Mouse (Mus musculus) left cerebral cortex, adult 2 months (tissue): Measurements from ENCODE around the gene Strbp. TPM values are rescaled to one million over a fixed set of nuclear protein-coding genes. Genes with fewer than 3 reads are reported as not detected.

Experiments
- DNase-seq, 2 experiments: peaks; one replicate each; pipeline ENCODE4 v3.0.0; 2021 to 2022; ENCODE audit warnings: low spot score in 2 of 2, mixed read lengths in 1 of 2; ENCODE audit errors: extremely low spot score in 1 of 2
- H3K27ac ChIP-seq: fragments of 200-600 bp; 2 replicates; pipeline ENCODE4 v1.8.1; 2022
- H3K4me3 ChIP-seq: fragments of 200-600 bp; 2 replicates; pipeline ENCODE4 v1.8.1; 2022
- CTCF ChIP-seq: fragments of 200-600 bp; IDR thresholded peaks from 2 replicates; pipeline ENCODE4 v1.8.1; 2022; ENCODE audit warnings: antibody characterized with exemption, mild to moderate bottlenecking, moderate library complexity
- intact Hi-C: fragments of 180-260 bp; cut with DNase I; formaldehyde crosslinking; loops from one replicate; pipeline ENCODE4 v1.15.1; 2025
- long read RNA-seq, 2 experiments: library from polyadenylated mRNA; stranded (forward); transcript quantifications; one replicate each; pipeline ENCODE4 v2.0.0; 2021; ENCODE audit warnings: borderline mapping rate in 2 of 2
- total RNA-seq, 2 experiments: library from RNA; stranded (reverse); gene quantifications; 2 replicates each; pipeline ENCODE4 v1.2.3; 2021

Strbp gene
- total RNA-seq = 100 to 1,000 TPM; 292 to 322 TPM
- long read RNA-seq, experiment 1, full-length matches to known transcripts = 64 of 120 reads
- long read RNA-seq, experiment 1, partial matches to known transcripts = 3 of 120 reads
- long read RNA-seq, experiment 1, other reads (novel, unspliced or antisense) = 53 of 120 reads
- long read RNA-seq, experiment 2, transcript Strbp-202 (18 exons, 3,144 nt) = major isoform, 38 of 84 reads
- long read RNA-seq, experiment 2, partial matches to known transcripts = 2 of 84 reads
- long read RNA-seq, experiment 2, other reads (novel, unspliced or antisense) = 44 of 84 reads

DNA sequence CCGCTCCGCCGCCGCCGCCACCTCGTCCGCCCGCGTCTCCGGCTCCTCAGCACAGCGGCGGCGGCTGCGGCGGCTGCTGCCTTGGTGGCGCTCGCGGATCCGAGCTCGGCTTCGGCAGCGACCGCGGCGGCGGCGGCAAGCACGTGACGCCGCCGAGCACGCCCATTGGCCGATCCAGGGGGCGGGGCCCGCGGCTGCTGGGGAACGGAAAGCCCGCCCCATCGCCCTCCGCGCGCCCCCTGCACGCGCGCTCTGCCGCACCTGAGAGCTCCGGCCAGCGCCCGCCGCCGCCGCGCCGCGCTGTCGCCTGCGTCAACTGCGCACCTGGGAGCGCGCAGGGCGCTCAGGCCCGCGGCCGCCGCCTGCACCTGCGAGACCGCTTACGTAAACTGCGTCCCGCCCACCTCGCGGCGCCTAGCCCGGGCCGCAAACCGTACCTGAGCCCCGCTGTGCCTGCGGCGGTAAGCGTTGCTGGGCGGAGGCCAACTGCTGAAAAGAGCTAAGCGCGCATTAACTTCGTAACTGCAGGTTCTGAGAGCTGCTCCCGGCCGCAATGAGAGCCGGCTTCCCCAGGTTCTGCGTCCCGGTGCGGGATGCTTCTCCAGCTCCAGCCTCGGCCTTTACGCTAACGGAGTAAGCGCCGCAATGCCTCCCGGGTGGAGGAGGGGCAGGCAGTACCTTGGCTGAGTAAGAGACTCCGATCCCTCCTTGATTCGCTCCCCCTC, at the start of gene Strbp:
Gene Strbp, minus strand, starts transcription at position 630 of the 725 bp plus-strand sequence.
- Histone ChIP-seq H3K4me3 (peak within 1 kb of the TSS; percentile 77), H3K27ac (peak within 1 kb of the TSS; percentile 98)
- TF ChIP-seq CTCF = no peak
- peak; percentile 96 for DNase-seq
- intact Hi-C loops = loop anchor here (1.0 kb wide), 1 partner anchor 62 kb away; no protein-coding TSS in a partner anchor

DNA sequence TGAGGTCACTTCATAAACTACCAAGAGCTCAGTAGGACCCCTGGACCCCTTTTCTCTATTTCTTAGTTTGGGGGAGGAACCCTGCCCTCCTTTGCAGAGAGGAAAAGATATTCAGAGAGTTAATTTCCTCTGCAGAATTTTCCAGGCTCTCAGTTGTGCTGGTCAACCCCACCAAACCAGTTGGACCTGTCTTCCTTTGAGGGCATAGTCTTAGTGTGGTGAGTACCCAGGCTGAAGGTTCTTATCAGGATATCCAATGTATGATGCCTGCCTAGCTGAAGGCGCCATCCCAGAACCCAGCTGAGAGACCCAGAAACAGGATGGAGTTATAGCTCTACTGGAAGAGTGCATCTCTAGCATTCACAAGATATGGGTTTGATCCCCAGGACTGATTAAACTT, 47.5 kb upstream of the Strbp start:
- intact Hi-C loops = no loop called here
- H3K27ac ChIP-seq = no peak overlapping the region
- DNase-seq = no peak

GRCm38 (mm10) chr2:37749323-37749722, 45.7 kb upstream of the Strbp start:
- Histone ChIP-seq H3K4me3 (no peak overlapping the region), H3K27ac (no peak overlapping the region)
- TF ChIP-seq CTCF = no peak
- intact Hi-C loops = no loop called here
- no peak for DNase-seq

More for the DNA sequence above, 47.5 kb upstream of the Strbp start:
- H3K4me3 ChIP-seq = no peak overlapping the region
- TF ChIP-seq CTCF = no peak

DNA sequence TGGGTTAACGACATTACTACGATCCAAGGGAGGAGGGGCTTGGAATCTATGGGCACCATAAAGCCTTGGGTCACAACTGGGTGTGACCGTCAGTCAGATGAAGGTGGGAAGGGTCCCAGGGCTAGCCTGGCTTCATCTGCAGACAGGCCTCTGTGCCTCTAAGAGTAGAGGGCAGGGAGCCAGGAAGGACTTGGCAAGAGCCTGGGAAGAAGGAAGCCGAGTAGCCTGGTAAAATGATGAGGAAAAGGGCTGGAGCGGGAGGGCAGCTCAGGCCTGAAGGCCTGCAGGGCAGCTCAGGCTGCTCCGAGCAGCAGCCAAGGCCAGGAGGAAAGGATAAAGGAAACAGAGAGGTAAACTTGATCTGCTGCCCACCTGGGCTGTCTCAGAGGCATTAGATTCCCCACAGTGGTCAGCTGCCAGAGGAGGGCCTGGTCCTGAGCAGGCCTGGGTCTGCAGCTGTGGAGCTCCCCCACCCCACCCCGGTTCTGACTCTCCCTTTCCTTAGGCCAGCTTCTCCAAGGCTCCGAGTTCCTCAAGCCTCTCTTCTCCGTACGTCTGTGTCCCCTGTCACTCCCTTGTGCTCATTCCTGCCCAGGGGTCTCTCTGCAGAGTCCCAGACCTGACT, 44.9 kb upstream of the Strbp start:
- TF ChIP-seq CTCF = no peak
- DNase-seq = no peak
- Histone ChIP-seq H3K4me3 (no peak overlapping the region), H3K27ac (peak overlapping the region; percentile 69)
- intact Hi-C loops = no loop called here

- no peak for TF ChIP-seq CTCF
- intact Hi-C loops = no loop called here
- Histone ChIP-seq H3K27ac (peak overlapping the region; percentile 69), H3K4me3 (no peak overlapping the region)
- DNase-seq = no peak
Observed at GRCm38 (mm10) chr2:37747909-37748308, 44.2 kb upstream of the Strbp start.

DNA sequence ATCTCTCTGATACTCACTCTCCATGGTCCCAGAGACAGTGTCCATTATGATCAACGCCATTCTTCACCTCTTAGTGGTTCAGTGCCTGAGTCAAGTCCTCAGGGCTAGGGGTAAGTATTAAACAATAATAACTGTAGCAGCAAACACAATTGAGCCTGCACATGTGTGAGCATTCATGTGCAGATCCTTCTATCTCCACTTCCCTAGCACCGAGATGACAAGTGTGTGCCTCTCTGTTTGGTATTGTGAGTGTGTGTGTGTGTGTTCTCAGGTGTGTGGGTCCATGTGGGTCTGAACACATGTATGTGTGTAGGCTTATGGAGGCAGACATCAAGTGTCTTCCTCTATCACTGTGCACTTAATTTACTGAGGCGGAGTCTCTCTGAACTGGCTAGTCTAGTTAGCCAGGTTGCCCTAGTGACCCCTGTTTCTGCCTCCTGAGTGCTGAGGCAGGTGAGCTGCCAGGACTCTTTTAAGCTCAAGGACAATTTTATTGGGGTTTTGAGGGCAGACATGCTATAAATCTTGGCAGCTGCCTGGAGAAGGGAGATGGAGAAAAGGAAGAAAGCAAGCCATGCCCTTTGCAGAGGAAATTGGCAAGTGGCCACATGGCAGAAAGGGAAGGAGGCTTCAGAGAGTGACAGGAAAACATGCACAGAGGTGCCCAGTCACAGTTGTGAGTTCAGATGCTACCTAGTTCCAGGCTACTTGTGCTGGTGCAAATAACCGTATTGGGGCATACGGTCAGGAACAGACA, 42.8 kb upstream of the Strbp start:
- Histone ChIP-seq H3K27ac (no peak overlapping the region), H3K4me3 (no peak overlapping the region)
- DNase-seq = no peak
- TF ChIP-seq CTCF = no peak
- intact Hi-C loops = no loop called here

DNA sequence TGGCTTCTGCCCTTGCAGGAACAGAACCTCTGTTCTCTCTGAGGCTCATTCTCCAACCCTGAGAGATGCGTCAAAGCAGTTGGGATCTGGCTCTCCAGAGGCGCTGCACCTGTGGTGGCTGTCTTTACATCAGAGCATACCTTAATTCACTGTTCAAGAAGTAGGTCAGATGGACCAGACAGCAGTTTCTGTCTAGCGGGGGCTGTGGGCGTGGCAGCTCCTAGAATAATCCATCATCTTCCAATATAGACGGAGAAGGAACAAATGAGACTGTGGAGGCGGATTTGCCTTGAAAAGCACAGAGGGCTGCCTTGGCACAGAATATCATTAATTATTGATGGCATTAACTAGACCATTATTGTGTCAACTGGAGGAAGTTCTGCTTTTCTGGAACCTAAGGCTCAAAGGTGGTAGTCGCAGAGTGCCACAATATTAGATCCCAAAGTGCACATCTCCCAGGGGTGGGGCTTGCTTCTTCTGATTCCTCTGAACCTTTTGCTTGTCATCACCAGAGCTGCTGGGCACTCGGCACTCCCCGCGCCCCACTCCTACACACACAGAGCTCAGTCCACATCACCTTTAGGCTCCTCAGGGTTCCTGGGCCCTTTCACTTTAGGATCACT, 41.2 kb upstream of the Strbp start:
- TF ChIP-seq CTCF = no peak
- peak in 1 of 2 experiments; percentile 50 for DNase-seq
- H3K4me3 ChIP-seq = no peak overlapping the region
- intact Hi-C loops = loop anchor here (2.0 kb wide), 1 partner anchor 20 kb away; no protein-coding TSS in a partner anchor
- peak overlapping the region; percentile 60 for H3K27ac ChIP-seq

DNA sequence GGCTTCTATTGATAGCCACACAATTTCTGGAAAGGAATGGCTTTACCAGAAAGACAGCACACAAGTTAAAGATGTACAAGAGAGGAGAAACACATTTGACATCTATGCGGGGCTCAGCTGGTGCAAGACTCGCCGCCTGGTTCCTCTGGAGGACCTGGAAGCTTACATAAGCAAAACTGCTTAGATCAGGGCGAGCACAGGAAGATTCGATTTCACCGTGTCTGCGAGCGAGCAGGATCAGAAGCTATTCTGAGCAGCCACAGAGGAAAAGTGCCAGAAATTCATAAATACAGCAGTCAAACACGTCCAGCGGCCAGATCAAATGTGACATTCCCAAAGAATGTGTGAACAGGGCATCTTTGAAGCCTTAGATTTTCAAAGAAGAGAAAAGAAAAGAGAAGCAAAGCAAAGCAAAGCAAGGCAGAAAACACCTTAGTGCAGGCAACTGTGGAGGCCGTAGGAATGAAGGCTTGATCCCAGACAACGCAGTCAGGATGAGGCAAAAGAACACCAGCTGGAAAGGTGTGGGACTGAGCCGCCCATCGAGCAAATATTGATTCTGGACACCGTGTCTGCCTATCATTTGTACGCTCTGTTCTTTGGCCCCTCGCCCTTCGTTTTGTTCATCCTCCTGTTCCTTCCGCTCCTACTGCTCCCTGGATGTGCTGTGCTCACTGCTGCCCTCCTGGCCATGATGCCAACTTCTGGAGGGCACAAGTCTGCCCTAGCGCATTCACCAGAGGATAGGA, 38.3 kb upstream of the Strbp start:
- Histone ChIP-seq H3K4me3 (no peak overlapping the region), H3K27ac (peak overlapping the region; percentile 84)
- DNase-seq = no peak
- intact Hi-C loops = no loop called here
- TF ChIP-seq CTCF = no peak

DNA sequence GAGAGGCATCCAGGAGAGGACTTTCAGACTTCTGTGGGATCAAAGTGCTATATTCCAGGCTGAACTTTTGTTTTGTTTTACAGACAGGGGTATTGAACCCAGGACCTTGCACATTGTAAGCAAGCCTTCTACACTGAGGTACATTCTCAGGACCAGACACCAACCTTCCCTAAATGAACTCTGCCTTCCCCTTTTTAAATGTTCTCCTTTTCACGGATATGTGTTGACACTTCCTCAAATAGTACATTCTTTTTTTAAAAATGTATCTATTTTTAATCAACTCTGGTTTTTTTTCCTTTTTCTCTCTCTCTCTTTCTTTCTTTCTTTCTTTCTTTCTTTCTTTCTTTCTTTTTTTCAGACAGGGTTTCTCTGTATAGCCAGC, 32.1 kb upstream of the Strbp start:
- no peak for TF ChIP-seq CTCF
- H3K27ac ChIP-seq = peak overlapping the region; percentile 68
- H3K4me3 ChIP-seq = no peak overlapping the region
- no peak for DNase-seq
- intact Hi-C loops = no loop called here

DNA sequence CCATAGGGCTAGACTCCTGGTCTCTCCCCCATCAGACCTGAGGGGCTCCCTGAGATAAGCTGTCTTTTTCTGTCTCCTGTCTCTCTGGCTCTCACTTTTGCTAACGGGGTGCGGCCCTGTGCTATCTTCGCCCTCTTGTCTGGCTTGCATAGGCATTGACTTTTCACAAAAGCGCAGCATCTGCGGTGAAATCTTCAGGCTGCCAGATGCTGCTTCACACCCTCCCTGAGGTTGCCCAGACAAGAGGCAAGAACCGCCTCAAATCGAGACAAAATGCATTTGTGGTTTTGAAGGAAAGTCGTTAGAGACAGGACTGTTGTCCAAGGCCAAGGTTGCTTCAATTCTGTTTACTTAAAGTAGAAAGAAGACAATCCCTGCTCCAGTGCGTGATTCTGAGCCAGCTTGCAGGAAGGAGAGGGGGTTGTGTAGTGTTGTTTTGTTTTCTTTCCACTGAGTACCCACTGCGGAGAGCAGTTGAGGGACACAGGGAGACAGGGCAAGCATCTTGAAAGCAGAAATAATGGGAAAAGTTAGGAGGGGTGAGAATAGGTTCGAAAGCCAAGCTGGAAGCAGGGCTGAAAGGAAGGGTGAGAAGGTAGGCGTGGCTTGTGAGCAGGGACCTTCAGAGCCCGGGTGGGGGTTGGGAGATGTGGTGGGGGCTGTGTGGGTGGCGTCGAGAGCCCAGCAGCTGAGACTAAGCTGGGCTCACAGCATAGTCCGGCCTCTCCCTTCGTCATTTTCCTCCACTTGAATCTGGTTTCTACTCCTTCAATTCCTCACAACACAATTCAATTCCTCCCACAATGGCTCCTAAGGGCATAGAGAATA, 31.5 kb upstream of the Strbp start:
- Histone ChIP-seq H3K4me3 (no peak overlapping the region), H3K27ac (peak overlapping the region; percentile 68)
- no peak for TF ChIP-seq CTCF
- intact Hi-C loops = no loop called here
- peak in 1 of 2 experiments; percentile 35 for DNase-seq
